Mouse (Mus musculus) B cell, adult 2 months (primary cell): ENCODE measurements around the gene Ppp1r9b.

Source experiments
- DNase-seq, 2 experiments: peaks; one replicate each; pipeline ENCODE4 v3.0.0; 2022

Gene Ppp1r9b

GRCm38 (mm10) chr11:94978178-94978915 is 12.5 kb upstream of the Ppp1r9b start:
- DNase-seq = no peak

GRCm38 (mm10) chr11:94978947-94979346 is 11.9 kb upstream of the Ppp1r9b start:
- peak; percentile 95 to 96 for DNase-seq

- no peak for DNase-seq
These were observed 11.2 kb upstream of the Ppp1r9b start for GRCm38 (mm10) chr11:94979462-94980179.

- no peak for DNase-seq
These were observed 5.7 kb upstream of the Ppp1r9b start for GRCm38 (mm10) chr11:94985140-94985539.

GRCm38 (mm10) chr11:94985822-94986221 is 5.0 kb upstream of the Ppp1r9b start:
- DNase-seq = no peak

- DNase-seq = no peak
These were observed 4.4 kb upstream of the Ppp1r9b start for GRCm38 (mm10) chr11:94986435-94986834.

GRCm38 (mm10) chr11:94987341-94987740 is 3.5 kb upstream of the Ppp1r9b start:
- no peak for DNase-seq

- DNase-seq = no peak
These were observed 3.0 kb upstream of the Ppp1r9b start for GRCm38 (mm10) chr11:94987851-94988250.

GRCm38 (mm10) chr11:94988780-94989561 is 1.9 kb upstream of the Ppp1r9b start:
- no peak for DNase-seq

GRCm38 (mm10) chr11:94989562-94990017 is 1.2 kb upstream of the Ppp1r9b start:
- peak; percentile 67 for DNase-seq

GRCm38 (mm10) chr11:94990102-94990748 is 610 bp upstream of the Ppp1r9b start:
- no peak for DNase-seq

GRCm38 (mm10) chr11:94991641-94992479 is 1.0 kb downstream of the Ppp1r9b start:
- DNase-seq = peak; percentile 49 to 62

- no peak for DNase-seq
These were observed 1.6 kb downstream of the Ppp1r9b start for GRCm38 (mm10) chr11:94992480-94992753.

GRCm38 (mm10) chr11:94992754-94993606 is 2.1 kb downstream of the Ppp1r9b start:
- peak; percentile 36 to 42 for DNase-seq

GRCm38 (mm10) chr11:94994208-94994814 is 3.5 kb downstream of the Ppp1r9b start:
- DNase-seq = no peak

GRCm38 (mm10) chr11:94994947-94995772 is 4.3 kb downstream of the Ppp1r9b start:
- no peak for DNase-seq

GRCm38 (mm10) chr11:94996101-94996500 is 5.3 kb downstream of the Ppp1r9b start:
- DNase-seq = no peak

GRCm38 (mm10) chr11:94996984-94997383 is 6.1 kb downstream of the Ppp1r9b start:
- DNase-seq = no peak

GRCm38 (mm10) chr11:94997596-94997995 is 6.8 kb downstream of the Ppp1r9b start:
- no peak for DNase-seq

GRCm38 (mm10) chr11:94998041-94998531 is 7.3 kb downstream of the Ppp1r9b start:
- DNase-seq = no peak
